Mouse (Mus musculus) lung, postnatal 0 days (tissue): ENCODE results near the gene Sod1.

Experiments used
- CTCF ChIP-seq: IDR thresholded peaks from 2 replicates; pipeline ENCODE4 v1.5.1; 2016; ENCODE audit warnings: antibody characterized with exemption, mild to moderate bottlenecking
- EP300 ChIP-seq: IDR thresholded peaks from 2 replicates; pipeline ENCODE4 v1.6.1; 2016; ENCODE audit warnings: antibody characterized with exemption, mild to moderate bottlenecking, control low read depth

GRCm38 (mm10) chr16:90239128-90239746, 18.7 kb downstream of the Sod1 start:
- TF ChIP-seq CTCF (no peak), EP300 (no peak)
